Mouse (Mus musculus) lung, postnatal 0 days (tissue): Measurements from ENCODE around the gene Pign. TPM values are rescaled to one million over a fixed set of nuclear protein-coding genes. Genes with fewer than 3 reads are reported as not detected.

ENCODE experiments used
- ATAC-seq: fragments of 200-750 bp; cut with Nextera tagmentation; 2 replicates; pipeline ENCODE4 v1.8.0; 2017; ENCODE audit warnings: moderate library complexity
- DNase-seq: peaks from one replicate; pipeline ENCODE4 v3.0.0-alpha.2; 2016; ENCODE audit warnings: low spot score
- H3K27ac ChIP-seq: fragments of 300-500 bp; sonication (generic); 2 replicates; pipeline ENCODE4 v1.5.1; 2014; ENCODE audit warnings: antibody characterized with exemption, mild to moderate bottlenecking, low read length, mixed read lengths
- H3K27me3 ChIP-seq: fragments of 300-500 bp; sonication (generic); replicated peaks from 2 replicates; pipeline ENCODE4 v1.6.1; 2014; ENCODE audit warnings: low read length, mixed read lengths; ENCODE audit not compliant: insufficient read depth
- H3K36me3 ChIP-seq: fragments of 300-500 bp; sonication (generic); 2 replicates; pipeline ENCODE4 v1.6.1; 2014; ENCODE audit warnings: low read length, mixed read lengths; ENCODE audit not compliant: insufficient read depth
- H3K4me1 ChIP-seq: fragments of 300-500 bp; sonication (generic); 2 replicates; pipeline ENCODE4 v1.6.1; 2014; ENCODE audit warnings: antibody characterized with exemption, low read depth, low read length, mixed read lengths; ENCODE audit not compliant: insufficient read depth
- H3K4me2 ChIP-seq: fragments of 300-500 bp; sonication (generic); replicated peaks from 2 replicates; pipeline ENCODE4 v1.6.1; 2014; ENCODE audit warnings: low read depth, mild to moderate bottlenecking, low read length, moderate library complexity, mixed read lengths
- H3K4me3 ChIP-seq: fragments of 300-500 bp; sonication (generic); 2 replicates; pipeline ENCODE4 v1.5.1; 2014; ENCODE audit warnings: low read depth, low read length
- H3K9ac ChIP-seq: fragments of 300-500 bp; sonication (generic); replicated peaks from 2 replicates; pipeline ENCODE4 v1.6.1; 2014; ENCODE audit warnings: low read depth, mild to moderate bottlenecking
- H3K9me3 ChIP-seq: fragments of 300-500 bp; sonication (generic); 2 replicates; pipeline ENCODE4 v1.6.1; 2016; ENCODE audit warnings: low read length, mixed read lengths
- CTCF ChIP-seq: IDR thresholded peaks from 2 replicates; pipeline ENCODE4 v1.5.1; 2016; ENCODE audit warnings: antibody characterized with exemption, mild to moderate bottlenecking
- EP300 ChIP-seq: IDR thresholded peaks from 2 replicates; pipeline ENCODE4 v1.6.1; 2016; ENCODE audit warnings: antibody characterized with exemption, mild to moderate bottlenecking, control low read depth
- WGBS: fragments of 180-500 bp; shearing (Covaris S2); extraction: QIAGEN DNeasy Blood & Tissue Kit; methylation state at CpG from one replicate; pipeline ENCODE4 v1.1.7; 2014; 5-methylcytosine and 5-hydroxymethylcytosine counted together
- polyA plus RNA-seq: library from polyadenylated mRNA; unstranded; fragments of >200 nt; fragmentation: Nextera tagmentation; extraction: Ambion mirVana; gene quantifications from 2 replicates; pipeline ENCODE4 v1.2.1, GENCODE M21; 2015

Pign gene
- polyA plus RNA-seq, 1 experiment from 2014 or later: 8.9 TPM

- H3K9me3 ChIP-seq: no peaks in the 10 kb centered on the region
- no peaks in the 10 kb centered on the region for H3K36me3 ChIP-seq
- no peaks in the 10 kb centered on the region for H3K27me3 ChIP-seq
- ATAC-seq (no peak), DNase-seq (no peak)
- no peak overlapping the region for H3K4me2 ChIP-seq
- H3K4me1 ChIP-seq: no peaks in the 10 kb centered on the region
- H3K9ac ChIP-seq: no peak overlapping the region
- WGBS: 79% methylated on average over 3 of the region's 3 CpGs
- no peak for TF ChIP-seq CTCF
- no peak for TF ChIP-seq EP300
- H3K4me3 ChIP-seq: no peak overlapping the region
- H3K27ac ChIP-seq: no peak overlapping the region
Measured at GRCm38 (mm10) chr1:105685501-105685900, 22.0 kb upstream of the Pign start.

- no peaks in the 10 kb centered on the region for H3K27me3 ChIP-seq
- no peak overlapping the region for H3K4me3 ChIP-seq
- no peak overlapping the region for H3K9ac ChIP-seq
- TF ChIP-seq EP300 (no peak), CTCF (peak; percentile 79)
- peak; percentile 67 for DNase-seq
- peak; percentile 64 for ATAC-seq
- 76% methylated on average over 1 of the region's 1 CpGs for WGBS
- H3K36me3 ChIP-seq: no peaks in the 10 kb centered on the region
- H3K4me1 ChIP-seq: no peaks in the 10 kb centered on the region
- no peak overlapping the region for H3K4me2 ChIP-seq
- no peak overlapping the region for H3K27ac ChIP-seq
- no peaks in the 10 kb centered on the region for H3K9me3 ChIP-seq
Measured at GRCm38 (mm10) chr1:105680587-105680986, 17.1 kb upstream of the Pign start.

GRCm38 (mm10) chr1:105674763-105675162 is 11.3 kb upstream of the Pign start:
- DNase-seq (no peak), ATAC-seq (no peak)
- Histone ChIP-seq H3K27ac (no peak overlapping the region), H3K9me3 (no peaks in the 10 kb centered on the region), H3K36me3 (no peaks in the 10 kb centered on the region), H3K9ac (no peak overlapping the region), H3K4me2 (no peak overlapping the region), H3K27me3 (no peaks in the 10 kb centered on the region), H3K4me3 (no peak overlapping the region), H3K4me1 (no peaks in the 10 kb centered on the region)
- WGBS: 91% methylated on average over 2 of the region's 2 CpGs
- TF ChIP-seq CTCF (no peak), EP300 (no peak)

- DNase-seq (peak; percentile 56), ATAC-seq (0 out of 2 replicates have a peak, but pooled peaks have one; percentile 44)
- no peak overlapping the region for H3K27ac ChIP-seq
- no peak overlapping the region for H3K9ac ChIP-seq
- H3K4me1 ChIP-seq: no peaks in the 10 kb centered on the region
- H3K27me3 ChIP-seq: no peaks in the 10 kb centered on the region
- no peaks in the 10 kb centered on the region for H3K9me3 ChIP-seq
- no peaks in the 10 kb centered on the region for H3K36me3 ChIP-seq
- H3K4me3 ChIP-seq: no peak overlapping the region
- TF ChIP-seq EP300 (peak; percentile 60), CTCF (no peak)
- no peak overlapping the region for H3K4me2 ChIP-seq
Measured at GRCm38 (mm10) chr1:105669700-105670099, 6.2 kb upstream of the Pign start.

- ATAC-seq (peak; percentile 0; the same call in 1 of the 2 replicates), DNase-seq (no peak)
- under 1% methylated on average over 66 of the region's 68 CpGs for WGBS
- no peaks in the 10 kb centered on the region for H3K36me3 ChIP-seq
- peak overlapping the region; percentile 96 for H3K4me2 ChIP-seq
- TF ChIP-seq EP300 (no peak), CTCF (no peak)
- no peaks in the 10 kb centered on the region for H3K27me3 ChIP-seq
- H3K9me3 ChIP-seq: no peaks in the 10 kb centered on the region
- H3K27ac ChIP-seq: peak overlapping the region; percentile 79
- H3K4me1 ChIP-seq: 0 out of 2 replicates have a peak, but pooled peaks cover 3% of the 10 kb centered on the region
- H3K4me3 ChIP-seq: peak overlapping the region; percentile 99
- peak overlapping the region; percentile 94 for H3K9ac ChIP-seq
Measured at GRCm38 (mm10) chr1:105663962-105664812, 710 bp upstream of the Pign start.

- H3K4me3 ChIP-seq: peak overlapping the region; percentile 99
- H3K4me2 ChIP-seq: peak overlapping the region; percentile 63
- peak overlapping the region; percentile 88 for H3K27ac ChIP-seq
- TF ChIP-seq CTCF (no peak), EP300 (no peak)
- no peaks in the 10 kb centered on the region for H3K36me3 ChIP-seq
- H3K9me3 ChIP-seq: no peaks in the 10 kb centered on the region
- H3K4me1 ChIP-seq: 0 out of 2 replicates have a peak, but pooled peaks cover 3% of the 10 kb centered on the region
- 3% methylated on average over 6 of the region's 6 CpGs for WGBS
- DNase-seq (no peak), ATAC-seq (no peak)
- H3K9ac ChIP-seq: peak overlapping the region; percentile 48
- no peaks in the 10 kb centered on the region for H3K27me3 ChIP-seq
Measured at GRCm38 (mm10) chr1:105662820-105663170, 682 bp downstream of the Pign start.
